Mouse (Mus musculus): ENCODE measurements around the gene Apol7a.
"Not testable (repeated sequence)": the region's sequence is repeated elsewhere in the genome, so short reads cannot be mapped to it uniquely, and the experiment has no call there.

Gene Apol7a

DNA sequence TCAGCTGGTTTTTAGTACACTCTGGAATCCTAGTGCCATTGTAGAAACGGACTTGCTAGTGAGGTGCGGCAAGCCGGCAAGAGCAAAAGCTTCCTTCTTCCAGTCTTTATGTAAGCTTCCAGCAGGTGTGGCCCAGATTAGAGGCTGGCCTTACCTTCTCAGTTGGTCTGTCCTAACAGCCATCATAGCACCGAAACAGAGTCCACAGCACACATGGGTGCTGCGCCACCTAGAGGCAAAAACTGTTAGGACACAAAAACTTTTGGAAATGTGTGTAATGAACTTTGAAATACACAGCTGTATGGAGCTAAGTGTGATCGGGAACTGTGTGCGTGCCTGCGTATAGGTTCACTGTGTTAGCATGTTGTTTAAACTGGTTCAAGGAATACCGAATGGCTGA, at the start of gene Apol7a:
Gene Apol7a, minus strand, starts transcription at position 84 of the 400 bp plus-strand sequence.
- not testable (repeated sequence) for DNase-seq (ENCODE audit: extremely low spot score, low spot score)

GRCm38 (mm10) chr15:77447392-77447791, 48.5 kb upstream of the Apol7a start, which contains the start of gene Apol7b:
TSS of gene Apol7b (minus strand) at chr15:77447492.
- DNase-seq (ENCODE audit: extremely low spot score, low spot score): not testable (repeated sequence)

DNA sequence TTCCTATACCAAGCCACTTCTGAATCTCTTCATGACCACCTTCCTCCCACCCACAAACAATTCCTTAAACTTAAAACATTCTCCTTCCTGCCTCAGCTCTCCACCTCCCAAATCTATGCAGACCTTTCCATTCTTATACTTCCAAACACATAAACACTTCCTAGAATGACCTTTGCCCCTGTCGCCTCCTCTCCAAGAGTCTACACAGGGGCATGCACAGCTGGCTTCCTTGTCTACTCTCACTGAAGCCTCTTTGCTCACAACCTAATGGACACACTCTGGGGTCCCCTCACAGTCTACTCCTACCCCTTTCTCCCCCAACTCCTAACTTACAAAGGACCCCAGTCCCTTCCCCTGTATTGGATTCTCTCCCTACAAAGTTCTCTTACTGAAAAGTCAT, 46.8 kb upstream of the Apol7a start:
- DNase-seq (ENCODE audit: extremely low spot score, low spot score): not testable (repeated sequence)

DNA sequence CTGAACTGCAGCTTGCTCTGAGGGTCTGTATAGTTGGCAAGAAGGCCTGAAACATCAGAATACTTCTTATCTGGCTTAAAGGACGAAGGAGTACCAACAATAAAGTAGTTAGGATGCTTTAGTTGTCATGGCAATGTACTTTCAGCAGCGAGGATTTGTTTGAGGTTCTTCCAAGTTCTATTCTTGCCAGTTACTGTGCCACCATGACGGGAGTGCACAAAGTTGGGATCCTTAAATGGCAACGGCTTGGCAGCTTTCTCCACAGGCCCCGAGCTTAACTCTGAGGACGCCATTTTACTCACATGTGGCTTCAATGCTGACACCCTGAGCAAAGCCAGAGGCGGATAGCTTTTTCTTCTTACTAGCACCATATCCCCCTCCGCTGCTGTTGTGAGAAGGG, 45.8 kb upstream of the Apol7a start:
- not testable (repeated sequence) for DNase-seq (ENCODE audit: extremely low spot score, low spot score)

DNA sequence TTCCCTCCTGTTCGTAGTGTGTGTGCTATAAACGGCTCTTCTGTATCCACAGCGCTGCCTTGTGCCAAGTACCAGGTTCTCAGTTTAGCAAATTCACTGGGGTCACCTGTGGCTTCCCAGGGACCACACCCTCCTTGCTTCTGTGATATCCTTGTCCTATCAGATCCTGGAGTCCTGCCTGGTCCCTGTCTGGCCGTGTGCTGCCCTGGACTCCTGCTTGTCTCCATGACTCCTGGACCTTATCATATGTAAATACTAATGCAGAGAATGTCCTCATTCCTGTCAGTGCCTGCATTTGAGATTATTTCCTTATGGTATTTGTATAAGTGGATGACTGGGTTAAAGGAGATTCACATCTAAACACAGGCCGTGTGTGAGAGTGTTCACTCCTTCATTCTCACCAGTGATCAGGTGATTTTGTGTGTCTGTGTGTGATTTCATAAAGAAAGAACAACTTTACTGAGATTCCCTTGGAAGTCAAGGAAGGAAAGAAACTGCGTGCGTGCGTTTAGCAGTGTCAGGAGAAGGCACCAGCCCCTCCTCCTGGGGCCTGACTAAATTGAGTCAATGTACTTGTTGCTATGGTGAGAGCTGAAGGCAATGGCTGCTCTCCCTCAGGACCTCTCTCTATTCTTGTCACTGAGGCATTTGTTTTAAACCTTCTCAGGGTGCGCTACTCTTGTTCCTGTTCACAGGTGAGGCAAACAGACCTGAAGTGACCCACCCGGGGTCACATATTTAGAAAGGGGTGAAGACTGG, 30.0 kb upstream of the Apol7a start:
- not testable (repeated sequence) for DNase-seq (ENCODE audit: extremely low spot score, low spot score)

- not testable (repeated sequence) for DNase-seq (ENCODE audit: extremely low spot score, low spot score)
These were observed 24.0 kb upstream of the Apol7a start for GRCm38 (mm10) chr15:77422925-77423324.

- DNase-seq (ENCODE audit: extremely low spot score, low spot score): not testable (repeated sequence)
These were observed 20.7 kb upstream of the Apol7a start for GRCm38 (mm10) chr15:77419657-77420056.

DNA sequence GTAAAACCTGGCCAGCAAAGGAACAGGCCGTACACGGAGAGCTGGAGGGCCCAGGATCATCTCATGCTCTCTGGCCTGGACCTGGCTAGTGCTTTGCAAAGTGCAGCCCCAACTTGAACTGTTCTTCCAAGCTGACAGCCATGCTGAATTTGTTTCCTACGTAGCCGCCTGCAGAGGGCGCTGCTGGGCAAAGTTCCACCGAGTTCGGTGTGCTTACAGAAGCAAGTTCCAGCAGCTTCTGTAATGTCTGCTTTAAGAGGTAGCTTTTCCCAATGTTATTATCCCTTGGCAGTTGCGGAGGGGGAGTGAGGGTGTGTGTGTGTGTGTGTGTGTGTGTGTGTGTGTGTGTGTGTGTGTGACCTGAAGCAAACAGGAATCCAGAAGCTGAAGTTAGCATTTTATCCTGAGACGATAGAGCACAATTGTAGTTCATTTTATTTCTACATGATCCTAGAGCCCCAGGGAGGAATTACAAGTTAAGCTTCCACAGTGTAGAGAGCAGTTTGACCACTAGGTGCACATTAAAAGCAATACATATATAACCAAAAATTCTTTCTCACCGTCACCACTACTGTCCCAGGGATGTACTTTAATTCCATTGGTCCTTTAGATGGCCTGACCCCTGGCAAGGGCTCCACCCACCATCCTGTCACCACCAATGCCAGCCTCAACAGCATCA, 17.9 kb upstream of the Apol7a start:
- DNase-seq (ENCODE audit: extremely low spot score, low spot score): not testable (repeated sequence)

DNA sequence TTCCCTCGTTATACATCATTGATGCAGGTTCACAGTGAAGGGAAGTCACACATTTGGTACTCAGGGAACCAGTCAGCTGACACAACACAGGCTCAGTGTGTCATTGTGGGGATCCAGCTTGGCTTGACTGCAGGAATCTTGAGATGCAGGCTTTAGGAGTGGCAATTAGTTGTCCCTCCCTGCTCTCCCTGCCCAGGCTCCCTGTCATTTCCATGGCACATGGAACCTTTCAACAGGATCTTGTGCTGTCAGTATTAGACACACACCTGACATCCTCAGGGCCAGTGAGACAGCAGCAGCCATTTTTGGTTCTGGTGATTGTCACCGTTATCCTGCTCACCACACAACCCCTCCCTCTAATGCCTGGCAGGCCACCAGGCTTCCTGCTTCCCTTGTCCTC, 16.7 kb upstream of the Apol7a start:
- not testable (repeated sequence) for DNase-seq (ENCODE audit: extremely low spot score, low spot score)

- DNase-seq (ENCODE audit: extremely low spot score, low spot score): not testable (repeated sequence)
These were observed 13.8 kb upstream of the Apol7a start for GRCm38 (mm10) chr15:77412695-77413094.

- not testable (repeated sequence) for DNase-seq (ENCODE audit: extremely low spot score, low spot score)
These were observed 12.1 kb upstream of the Apol7a start, which contains the start of gene Apol9a for GRCm38 (mm10) chr15:77411035-77411434. TSS of gene Apol9a (minus strand) at chr15:77411135.

- not testable (repeated sequence) for DNase-seq (ENCODE audit: extremely low spot score, low spot score)
These were observed 7.5 kb upstream of the Apol7a start for GRCm38 (mm10) chr15:77406370-77406769.

GRCm38 (mm10) chr15:77397450-77398132, 1.3 kb downstream of the Apol7a start:
- DNase-seq (ENCODE audit: extremely low spot score, low spot score): not testable (repeated sequence)

DNA sequence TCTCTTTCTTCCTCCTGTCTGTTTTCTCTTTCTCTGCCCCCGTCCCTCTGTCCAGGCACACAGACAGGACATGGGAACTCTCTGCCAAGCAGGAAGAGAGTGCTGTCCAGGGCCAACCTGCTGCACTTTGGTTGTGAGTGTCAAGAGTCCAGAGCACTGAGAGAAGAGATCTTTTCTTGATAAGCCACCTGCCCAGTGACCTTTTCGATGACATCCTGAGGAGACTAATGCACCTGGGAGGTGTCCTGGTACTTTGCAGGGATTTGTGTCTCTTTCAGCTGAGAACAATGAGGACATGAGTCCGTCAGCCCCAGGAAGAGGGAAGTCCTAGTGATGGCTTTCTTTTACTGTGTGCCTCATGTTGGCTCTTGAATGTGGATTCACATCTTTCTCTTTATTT, 5.1 kb downstream of the Apol7a start:
- DNase-seq (ENCODE audit: extremely low spot score, low spot score): not testable (repeated sequence)

GRCm38 (mm10) chr15:77387462-77387861, 11.4 kb downstream of the Apol7a start:
- DNase-seq (ENCODE audit: extremely low spot score, low spot score): no peak

- no peak for DNase-seq (ENCODE audit: extremely low spot score, low spot score)
These were observed 14.4 kb downstream of the Apol7a start for GRCm38 (mm10) chr15:77384340-77385030.

DNA sequence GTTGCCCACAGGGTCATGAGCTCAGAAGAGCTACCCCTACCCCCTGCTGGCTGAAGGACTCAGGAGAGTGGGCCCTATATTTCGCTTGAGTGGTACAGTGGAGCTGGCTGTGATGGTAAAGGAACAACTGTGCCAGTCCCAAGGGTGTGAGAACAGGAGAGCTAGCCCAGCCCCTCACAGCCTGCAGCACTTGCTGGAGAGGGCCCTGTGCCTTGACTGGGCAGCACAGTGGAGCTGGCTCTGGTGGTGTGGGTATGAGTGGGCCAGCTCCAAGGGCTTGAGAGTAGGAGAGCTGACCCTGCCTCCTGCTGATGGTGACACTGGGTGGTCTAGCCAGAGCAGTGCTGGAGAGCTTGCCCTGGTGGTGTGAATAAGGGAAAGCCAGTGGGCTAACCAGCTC, 16.0 kb downstream of the Apol7a start:
- DNase-seq (ENCODE audit: extremely low spot score, low spot score): no peak

GRCm38 (mm10) chr15:77382271-77382850, 16.5 kb downstream of the Apol7a start:
- no peak for DNase-seq (ENCODE audit: extremely low spot score, low spot score)

GRCm38 (mm10) chr15:77381481-77381880, 17.4 kb downstream of the Apol7a start:
- DNase-seq (ENCODE audit: extremely low spot score, low spot score): no peak

DNA sequence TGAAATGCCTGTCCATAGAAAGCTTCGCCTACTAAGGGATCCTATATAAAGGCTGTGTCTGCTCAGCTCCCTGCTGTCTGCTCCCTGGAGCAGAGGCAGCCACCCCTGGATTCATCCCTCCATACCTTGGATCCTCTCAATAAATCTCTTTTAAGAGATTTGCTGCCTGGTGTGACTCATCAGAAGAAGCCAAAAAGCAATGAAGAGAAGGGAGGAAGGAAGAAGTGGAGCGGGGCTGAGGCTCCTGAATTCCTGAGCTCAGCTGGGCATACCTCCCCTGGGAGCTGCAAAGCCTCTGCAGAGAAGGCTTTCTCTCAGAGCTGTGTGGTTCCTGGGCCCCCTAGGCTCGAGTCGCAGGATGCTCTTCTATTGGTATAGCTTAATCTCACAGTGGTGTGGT, 19.0 kb downstream of the Apol7a start:
- DNase-seq (ENCODE audit: extremely low spot score, low spot score): no peak

DNA sequence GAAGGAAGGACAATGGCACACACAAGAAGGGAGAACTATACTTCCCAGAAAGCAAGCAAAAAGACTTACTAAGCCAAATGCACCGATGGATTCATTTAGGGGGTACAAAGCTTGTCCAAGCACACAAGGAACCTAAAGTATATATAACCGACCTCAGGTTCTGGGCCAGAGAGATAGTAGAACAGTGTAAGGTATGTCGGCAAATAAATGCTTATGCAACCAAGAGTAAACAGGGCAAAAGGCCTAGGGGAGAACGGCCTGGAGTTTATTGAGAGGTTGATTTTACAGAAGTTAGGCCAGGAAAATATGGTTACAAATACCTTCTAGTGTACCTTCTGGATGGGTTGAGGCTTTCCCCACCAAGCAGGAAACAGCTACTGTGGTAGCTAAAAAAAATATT, 21.5 kb downstream of the Apol7a start:
- DNase-seq (ENCODE audit: extremely low spot score, low spot score): no peak
